Mouse (Mus musculus) G1E (cell line): ENCODE measurements around the gene Thsd4.

Source experiments
- CTCF ChIP-seq: IDR thresholded peaks from 2 replicates; pipeline ENCODE4 v1.5.1; 2012; ENCODE audit warnings: low read depth, low read length, inconsistent platforms, mixed read lengths
- GATA1 ChIP-seq: IDR thresholded peaks from 2 replicates; pipeline ENCODE4 v1.6.1; 2012; ENCODE audit warnings: borderline replicate concordance, low read length, inconsistent platforms, mixed read lengths
- POLR2AphosphoS5 ChIP-seq: IDR thresholded peaks from 2 replicates; pipeline ENCODE4 v1.6.1; 2012; ENCODE audit warnings: low read depth, low read length, inconsistent platforms; ENCODE audit not compliant: insufficient replicate concordance
- TAL1 ChIP-seq: conservative IDR thresholded peaks from 2 replicates; pipeline ENCODE4 v1.6.1; 2012; ENCODE audit warnings: low read depth, low read length, inconsistent platforms, mixed read lengths

DNA sequence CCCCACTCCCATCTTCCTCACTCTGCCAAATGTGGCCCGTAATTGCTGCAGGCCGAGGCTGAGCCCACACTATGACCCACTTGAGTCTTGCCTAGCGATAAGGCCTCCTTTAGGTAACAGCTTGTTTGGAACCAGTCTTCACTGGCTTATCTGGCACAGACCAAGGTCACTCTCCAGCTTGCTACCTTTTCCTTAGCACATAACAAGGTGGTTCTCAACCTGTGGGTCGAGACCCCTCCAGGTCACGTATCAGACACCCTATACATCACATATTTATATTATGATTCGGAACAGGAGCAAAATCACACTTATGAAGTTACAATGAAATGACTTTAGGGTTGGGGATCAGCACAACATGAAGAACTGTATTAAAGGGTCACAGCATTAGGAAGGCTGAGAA, 495.9 kb downstream of the Thsd4 start:
- TF ChIP-seq CTCF (no peak), TAL1 (no peak), GATA1 (no peak), POLR2AphosphoS5 (no peak)
